Mouse (Mus musculus) G1E (cell line): Measurements from ENCODE around the gene Lamp1.

Experiments used
- CTCF ChIP-seq: IDR thresholded peaks from 2 replicates; pipeline ENCODE4 v1.5.1; 2012; ENCODE audit warnings: low read depth, low read length, inconsistent platforms, mixed read lengths
- GATA1 ChIP-seq: IDR thresholded peaks from 2 replicates; pipeline ENCODE4 v1.6.1; 2012; ENCODE audit warnings: borderline replicate concordance, low read length, inconsistent platforms, mixed read lengths
- GATA2 ChIP-seq: IDR thresholded peaks from 2 replicates; pipeline ENCODE4 v1.6.1; 2012; ENCODE audit warnings: low read depth, low read length, inconsistent platforms, borderline replicate concordance
- TAL1 ChIP-seq: conservative IDR thresholded peaks from 2 replicates; pipeline ENCODE4 v1.6.1; 2012; ENCODE audit warnings: low read depth, low read length, inconsistent platforms, mixed read lengths

GRCm38 (mm10) chr8:13113232-13113631 is 45.7 kb upstream of the Lamp1 start:
- TF ChIP-seq GATA1 (no peak), CTCF (no peak), GATA2 (no peak), TAL1 (no peak)
